Mouse (Mus musculus): ENCODE measurements around the gene Ift22. TPM values are rescaled to one million over a fixed set of nuclear protein-coding genes. Genes with fewer than 3 reads are reported as not detected.
"Not testable (repeated sequence)": the region's sequence is repeated elsewhere in the genome, so short reads cannot be mapped to it uniquely, and the experiment has no call there.

Gene Ift22
- polyA plus RNA-seq, 2 experiments from 2014 or later = 7.4 to 9.7 TPM

GRCm38 (mm10) chr5:136907587-136907986 lies 363 bp upstream of the Ift22 start:
- ATAC-seq = no peak

GRCm38 (mm10) chr5:136914183-136914582 lies 6.2 kb downstream of the Ift22 start:
- ATAC-seq = no peak

GRCm38 (mm10) chr5:136917613-136918242 lies 9.8 kb downstream of the Ift22 start:
- ATAC-seq = no peak

GRCm38 (mm10) chr5:136918655-136919472 lies 10.9 kb downstream of the Ift22 start:
- peak; percentile 98 for ATAC-seq

GRCm38 (mm10) chr5:136919546-136920301 lies 11.8 kb downstream of the Ift22 start:
- ATAC-seq = no peak

GRCm38 (mm10) chr5:136922830-136923229 lies 14.9 kb downstream of the Ift22 start:
- ATAC-seq = no peak

DNA sequence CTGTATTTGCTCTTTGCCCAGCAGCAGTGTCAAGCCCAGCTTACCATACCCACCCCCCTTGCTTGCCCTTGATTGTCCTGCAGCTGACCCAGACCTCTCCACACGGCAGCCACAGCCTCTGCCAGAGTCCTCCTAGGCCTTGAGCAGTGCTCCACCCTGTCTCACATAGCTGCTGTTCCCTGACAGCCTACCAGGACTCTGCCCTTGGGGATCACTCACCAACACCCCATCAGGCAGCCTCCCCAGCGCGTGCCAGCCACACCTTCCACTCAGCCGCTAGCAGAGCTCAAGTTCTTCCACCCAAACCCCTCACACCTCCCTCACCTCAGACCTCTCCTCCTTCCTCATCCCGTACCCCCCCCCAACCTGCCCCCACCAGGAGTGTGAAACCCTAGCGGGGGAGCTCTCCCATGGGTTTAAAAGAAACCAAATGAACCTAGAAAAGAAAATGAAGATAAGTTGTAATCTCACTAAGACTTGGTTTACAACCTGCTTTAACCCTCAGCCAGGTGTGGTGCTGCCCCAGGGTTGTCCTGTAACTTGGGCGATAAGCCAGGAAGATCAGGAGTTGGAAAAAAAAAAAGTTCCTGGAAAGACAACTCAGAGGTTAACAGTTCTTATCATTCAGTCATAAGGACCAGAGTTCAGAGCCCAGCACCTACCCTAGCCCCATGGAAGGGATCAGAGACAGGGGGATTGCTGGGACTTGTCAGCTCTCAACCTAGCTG lies 16.0 kb downstream of the Ift22 start:
- no peak for ATAC-seq

- ATAC-seq = peak; percentile 61
These were observed 21.1 kb downstream of the Ift22 start for GRCm38 (mm10) chr5:136929073-136929472.

- ATAC-seq = no peak
These were observed 23.9 kb downstream of the Ift22 start for GRCm38 (mm10) chr5:136931896-136932295.

- ATAC-seq = no peak
These were observed 25.0 kb downstream of the Ift22 start for GRCm38 (mm10) chr5:136932956-136933355.

DNA sequence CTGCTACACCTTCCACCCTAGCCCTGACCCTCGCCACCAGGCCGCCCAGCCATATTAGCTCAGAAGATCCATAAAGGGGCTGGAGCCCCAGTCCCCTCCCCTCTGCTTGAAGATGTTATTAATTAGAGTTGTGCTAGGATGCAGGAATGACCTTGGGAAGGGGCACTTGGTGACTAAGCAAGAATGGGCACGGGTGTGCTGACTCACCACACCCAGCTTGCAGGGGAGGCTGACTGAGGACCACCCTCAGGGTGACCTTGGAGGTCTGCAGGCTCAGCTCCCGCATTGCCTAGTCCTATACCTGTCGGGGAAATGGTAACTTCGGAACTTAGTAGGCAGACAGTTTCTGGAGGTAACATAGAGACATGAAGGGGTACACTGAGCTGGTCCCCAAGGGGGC lies 26.0 kb downstream of the Ift22 start:
- ATAC-seq = no peak

- ATAC-seq = no peak
These were observed 28.1 kb downstream of the Ift22 start for GRCm38 (mm10) chr5:136935905-136936695.

- ATAC-seq = no peak
These were observed 28.8 kb downstream of the Ift22 start for GRCm38 (mm10) chr5:136936750-136937149.

DNA sequence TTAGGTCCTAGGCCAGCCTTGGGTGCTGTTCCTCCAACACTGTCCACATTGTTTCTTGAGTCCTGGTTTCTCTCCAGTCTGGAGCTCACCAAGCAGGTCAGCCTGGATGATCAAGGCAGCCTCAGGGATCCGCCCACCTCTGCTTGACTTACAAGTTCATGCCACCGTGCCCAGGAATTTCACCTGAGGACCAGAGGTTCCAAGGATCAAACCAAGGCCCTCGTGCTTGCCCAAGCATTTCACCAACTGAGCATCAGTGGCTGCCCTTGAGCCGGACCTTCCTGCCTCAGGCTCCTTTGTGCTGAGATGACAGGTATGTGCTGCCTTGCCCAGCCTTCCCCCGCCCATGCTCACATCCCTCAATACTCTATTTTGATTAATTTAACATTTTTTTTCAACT lies 29.7 kb downstream of the Ift22 start:
- no peak for ATAC-seq

DNA sequence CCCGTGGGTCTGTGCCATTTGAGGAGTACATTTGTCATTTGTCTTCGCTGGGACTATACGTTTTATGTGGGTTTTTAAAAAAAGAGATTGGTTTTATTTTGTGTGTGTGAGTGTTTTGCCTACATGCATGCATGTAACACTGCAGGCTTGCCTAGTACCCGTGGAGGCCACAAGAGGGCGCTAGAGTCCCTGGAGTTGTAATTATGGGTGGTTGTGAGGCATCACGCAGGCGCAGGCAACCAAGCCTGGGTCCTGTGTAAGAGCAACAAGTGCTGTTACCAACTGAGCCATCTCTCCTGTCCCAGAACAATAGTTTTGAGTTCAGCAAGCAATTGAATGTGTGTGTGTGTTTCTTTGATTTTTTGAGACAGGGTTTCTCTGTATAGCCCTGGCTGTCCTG lies 31.3 kb downstream of the Ift22 start:
- ATAC-seq = no peak

GRCm38 (mm10) chr5:136940029-136940428 lies 32.1 kb downstream of the Ift22 start:
- ATAC-seq = not testable (repeated sequence)

DNA sequence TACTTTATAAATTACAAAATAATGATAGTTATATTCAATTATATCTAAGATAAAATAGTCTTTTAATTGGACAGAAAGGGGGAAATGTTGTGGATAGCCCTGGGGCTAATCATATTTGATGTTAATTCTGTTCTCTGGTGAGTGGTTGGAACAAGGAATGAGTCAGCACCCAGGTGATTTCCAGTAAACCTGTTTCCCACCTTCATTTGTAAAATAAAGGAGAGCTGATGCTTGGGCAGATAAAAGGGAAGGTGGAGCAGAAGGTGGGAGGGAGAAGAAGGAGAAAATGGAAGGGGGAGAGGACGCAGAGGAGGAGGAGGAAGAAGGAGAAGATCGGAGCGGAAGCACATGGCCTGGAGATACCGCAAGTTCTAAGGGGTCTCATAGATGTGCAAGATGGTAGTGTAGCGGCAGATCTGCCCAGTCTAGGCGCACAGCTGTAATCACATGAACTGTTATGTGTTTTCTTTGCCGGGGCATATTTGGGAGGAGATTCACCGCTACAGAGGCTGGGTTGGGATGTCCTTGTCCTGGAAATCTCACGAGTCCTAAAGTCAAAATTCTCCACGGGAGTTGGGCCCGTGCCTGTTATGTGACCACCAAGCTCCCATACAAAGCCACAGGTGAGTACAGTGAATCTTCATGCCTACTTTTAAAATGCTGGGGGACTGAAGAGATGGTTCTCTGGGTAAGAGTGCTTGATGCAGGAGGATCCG lies 33.1 kb downstream of the Ift22 start:
- ATAC-seq = no peak

DNA sequence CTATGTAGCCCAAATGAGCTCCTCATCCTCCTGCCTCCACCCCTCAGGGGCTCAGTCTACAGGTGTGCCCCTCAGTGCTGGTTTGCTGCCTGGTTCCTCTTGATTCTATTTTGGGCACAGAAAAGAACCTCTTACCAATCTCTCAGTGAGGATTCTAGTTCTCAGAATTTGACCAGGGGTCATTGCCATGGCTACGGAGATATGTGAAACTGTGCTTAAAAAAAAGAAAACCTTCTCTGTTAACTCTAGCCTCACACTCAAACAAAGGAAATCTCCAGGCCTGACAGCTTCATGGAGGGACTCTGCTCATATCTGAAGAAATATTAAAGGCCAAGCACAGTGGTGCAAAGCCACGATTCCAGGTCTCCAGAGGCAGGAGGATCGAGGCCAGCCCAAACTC lies 34.8 kb downstream of the Ift22 start:
- ATAC-seq = no peak

DNA sequence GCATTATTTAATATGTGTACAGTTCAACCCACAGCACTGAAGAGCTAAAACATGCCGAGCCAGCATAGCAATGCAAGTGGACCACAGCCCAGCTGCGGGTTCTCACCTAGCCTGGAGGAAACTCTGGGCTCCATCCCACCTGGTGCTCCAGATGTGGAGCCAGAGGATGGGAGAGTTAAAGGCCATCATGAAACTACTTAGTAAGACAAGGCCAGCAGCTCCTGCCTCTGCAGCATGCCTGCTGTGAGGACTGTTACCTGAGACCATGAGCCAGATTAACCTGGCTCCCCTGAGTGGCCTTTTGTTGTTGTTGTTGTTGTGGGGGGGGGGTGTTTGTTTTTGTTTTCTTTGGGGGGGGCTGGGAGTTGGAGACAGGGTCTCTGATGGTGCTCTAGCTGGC lies 35.4 kb downstream of the Ift22 start:
- no peak for ATAC-seq

DNA sequence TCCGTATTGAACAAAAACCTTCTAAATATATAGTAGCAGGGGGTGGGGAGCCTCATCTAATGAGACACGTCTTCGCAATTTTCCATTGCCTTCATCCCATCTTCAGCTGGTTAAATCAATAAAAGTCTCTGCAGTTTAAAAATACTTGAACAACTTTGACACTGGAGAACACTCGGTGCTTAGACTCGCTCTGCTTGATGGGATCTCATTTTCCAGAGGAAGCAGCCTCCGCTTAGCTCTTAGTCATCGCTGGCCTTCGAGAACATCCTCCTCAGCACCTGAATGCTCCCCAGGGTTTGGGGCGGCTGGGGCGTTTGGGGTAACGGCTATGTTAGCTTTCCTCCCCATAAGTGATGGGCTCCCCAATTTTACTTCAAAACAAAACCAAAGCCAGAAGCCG lies 37.1 kb downstream of the Ift22 start:
- no peak for ATAC-seq

- no peak for ATAC-seq
These were observed 39.9 kb downstream of the Ift22 start for GRCm38 (mm10) chr5:136947874-136948273.

Measured in activated CD4-positive, CD25-positive, alpha-beta regulatory T cell, adult 4 months (primary cell).